Mouse (Mus musculus) natural killer cell, adult 2 months (primary cell): ENCODE measurements around the gene Aldh1l1.

Experiments
- DNase-seq, 2 experiments: peaks; one replicate each; pipeline ENCODE4 v3.0.0; 2022; ENCODE audit warnings: low spot score in 2 of 2

Gene Aldh1l1

GRCm38 (mm10) chr6:90472079-90472478, 14.1 kb upstream of the Aldh1l1 start:
- no peak for DNase-seq

DNA sequence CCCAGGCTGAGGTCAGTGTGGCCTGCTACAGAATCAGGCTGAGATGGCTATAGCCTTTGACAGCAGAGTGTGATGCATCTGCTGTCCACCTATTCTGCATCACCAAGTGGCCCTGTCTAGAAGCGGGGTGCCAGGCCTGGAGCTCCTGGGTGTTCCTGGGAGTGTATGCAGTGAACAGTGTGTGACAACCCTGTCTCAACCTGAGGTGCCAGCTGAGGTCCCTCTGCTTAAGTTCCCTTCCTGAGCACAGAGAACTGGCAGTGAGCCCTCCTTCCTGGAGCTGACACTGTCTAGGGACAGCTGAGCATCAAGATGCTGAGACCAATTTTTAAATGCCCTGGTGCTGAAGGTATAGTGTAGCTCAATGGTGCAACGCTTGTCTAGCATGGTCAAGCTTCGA, 13.5 kb upstream of the Aldh1l1 start:
- no peak for DNase-seq

- no peak for DNase-seq
Observed at GRCm38 (mm10) chr6:90473630-90474360, 12.4 kb upstream of the Aldh1l1 start.

DNA sequence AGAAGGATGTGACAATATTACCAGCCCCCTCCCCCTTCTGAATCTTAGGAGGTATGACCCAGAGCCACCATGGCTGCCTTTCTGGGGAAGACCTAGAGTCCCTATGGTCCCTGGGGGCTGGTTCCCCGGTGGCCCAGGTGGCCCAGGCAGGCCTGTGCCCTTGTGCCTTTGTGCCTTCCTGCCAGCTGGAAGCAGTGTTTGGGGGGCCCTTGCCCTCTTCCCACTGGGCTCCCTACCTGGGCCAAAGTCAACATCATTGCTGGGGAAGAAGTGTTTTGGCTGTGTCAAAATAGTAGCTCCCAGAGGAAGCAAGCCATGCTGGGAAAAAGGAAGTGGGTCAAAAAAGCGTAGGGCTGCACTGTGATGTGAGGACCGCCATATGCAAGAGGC, 11.9 kb upstream of the Aldh1l1 start:
- DNase-seq: no peak

DNA sequence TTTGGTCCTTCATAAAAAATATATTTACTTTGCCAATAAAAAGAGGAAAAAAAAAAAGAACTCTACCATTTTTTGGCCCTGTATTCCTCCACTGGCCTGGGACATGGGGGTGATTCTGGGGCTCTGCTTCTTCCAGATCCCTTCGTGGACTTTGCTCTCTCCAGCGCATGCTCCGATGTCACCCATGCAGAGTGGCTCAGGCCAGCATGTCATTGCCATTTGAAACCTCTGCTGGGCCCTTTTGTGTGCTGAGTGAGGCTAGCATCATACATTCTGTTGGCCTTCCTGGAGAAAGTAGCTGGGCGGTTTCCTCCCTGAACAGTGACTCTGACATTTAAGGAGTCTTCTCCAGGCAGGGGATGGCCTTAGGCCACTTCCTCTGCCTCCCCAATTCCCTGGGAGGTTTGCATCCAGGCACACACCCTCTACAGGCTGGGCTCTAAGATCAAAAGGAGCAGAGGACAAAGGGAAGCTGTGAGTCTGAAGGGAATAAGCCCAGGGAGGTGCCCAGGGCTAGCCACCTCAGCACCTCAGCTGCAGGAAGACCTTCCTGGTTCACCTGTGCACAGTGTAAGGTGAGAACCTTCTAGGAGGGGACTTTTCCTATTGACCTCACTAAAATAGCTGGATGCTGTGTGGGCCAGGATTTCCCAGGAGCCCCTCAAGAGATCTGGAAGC, 10.9 kb upstream of the Aldh1l1 start:
- DNase-seq: no peak

DNA sequence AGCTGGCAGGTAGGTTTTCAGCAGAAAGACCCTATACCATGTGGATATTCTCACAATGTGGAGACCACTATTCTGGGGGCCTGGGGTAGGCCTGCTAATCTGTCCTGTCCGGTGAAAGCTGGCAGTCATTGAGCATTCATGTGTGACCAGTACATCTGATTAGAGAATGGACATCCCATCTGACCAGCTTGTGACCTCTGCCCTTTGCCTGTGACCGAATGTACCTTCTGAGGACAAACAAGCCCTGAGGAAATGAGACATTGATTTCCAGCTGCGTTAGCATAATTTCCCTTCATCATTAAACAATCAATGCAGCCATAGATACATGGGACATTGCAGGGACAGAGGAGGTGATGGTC, 10.4 kb upstream of the Aldh1l1 start:
- no peak for DNase-seq

GRCm38 (mm10) chr6:90476941-90477518, 9.2 kb upstream of the Aldh1l1 start:
- no peak for DNase-seq

DNA sequence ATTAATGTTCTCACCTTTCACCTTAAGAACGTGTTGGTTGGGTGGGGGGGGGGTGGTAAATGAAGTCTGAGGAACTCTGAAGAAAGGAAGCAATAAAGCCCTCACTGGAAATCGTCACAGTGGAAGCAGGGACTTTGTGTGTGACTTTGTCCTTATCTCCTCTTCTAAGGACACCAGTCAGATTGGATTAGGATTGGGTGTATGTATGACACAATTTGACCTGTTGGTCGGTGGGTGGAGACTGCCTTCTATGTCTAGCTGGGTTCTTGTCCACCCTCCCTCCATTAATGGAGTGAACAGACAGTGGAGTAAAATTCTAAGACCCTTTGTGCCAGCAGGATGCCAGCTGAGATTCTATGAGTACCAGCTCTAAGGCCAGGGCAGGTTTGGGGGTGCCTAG, 2.0 kb upstream of the Aldh1l1 start:
- DNase-seq: no peak

DNA sequence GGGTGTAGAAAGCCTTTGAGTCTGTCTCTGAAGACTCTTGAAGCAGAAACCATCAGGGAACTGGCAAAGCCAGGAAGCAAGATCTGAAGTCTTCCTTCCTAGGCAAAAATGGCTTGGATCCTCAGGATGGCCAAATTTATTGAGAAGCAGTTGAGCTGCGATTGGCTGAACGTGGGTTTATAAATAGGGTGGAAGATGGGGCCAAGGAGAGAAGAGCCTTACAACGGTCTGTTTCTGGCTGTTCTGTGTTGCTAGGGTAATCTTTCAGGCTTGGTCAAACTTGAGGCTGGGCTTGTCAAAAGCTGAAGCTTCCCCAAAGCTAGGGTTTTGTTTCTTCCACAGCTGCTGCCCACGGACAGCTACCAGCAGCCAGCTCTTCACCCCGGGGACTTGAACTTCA, 1.4 kb upstream of the Aldh1l1 start:
- no peak for DNase-seq

DNA sequence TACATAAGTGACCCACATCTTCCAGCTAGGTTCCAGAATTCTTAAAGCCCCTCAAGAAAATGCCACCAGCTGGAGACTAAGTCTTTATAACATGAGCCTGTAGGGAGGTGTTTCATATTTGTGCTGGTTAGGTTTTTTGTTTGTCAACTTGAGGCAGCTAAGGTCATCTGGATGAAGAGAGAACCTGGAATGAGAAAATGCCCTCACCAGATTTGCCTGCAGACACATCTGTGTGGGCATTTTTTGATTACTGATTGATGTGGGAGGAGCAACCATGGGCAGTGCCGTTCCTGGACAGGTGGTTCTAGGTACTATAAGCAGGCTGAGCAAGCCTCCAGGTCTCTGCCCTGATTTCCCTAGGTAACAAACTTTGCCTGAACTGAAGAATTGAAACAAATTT, 1.3 kb downstream of the Aldh1l1 start:
- no peak for DNase-seq

DNA sequence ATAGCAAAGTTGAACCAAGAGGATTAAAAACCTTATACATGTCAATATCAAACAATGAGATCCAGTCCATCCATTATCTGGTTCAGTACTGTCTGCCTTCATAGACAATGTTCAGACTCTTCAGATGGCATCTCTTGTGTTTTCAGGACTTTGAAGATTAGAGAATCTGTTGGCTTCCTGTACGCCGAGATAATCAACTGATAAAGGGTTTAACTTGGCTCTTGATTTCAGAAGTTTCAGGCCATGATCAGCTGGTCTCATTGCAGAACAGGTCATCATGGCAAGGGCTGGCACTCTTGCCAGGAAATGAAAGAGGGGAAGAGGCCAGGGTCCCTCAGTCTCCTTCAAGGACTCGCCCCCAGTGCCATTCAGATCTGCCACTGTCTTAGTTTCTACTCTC, 3.3 kb downstream of the Aldh1l1 start:
- no peak for DNase-seq

DNA sequence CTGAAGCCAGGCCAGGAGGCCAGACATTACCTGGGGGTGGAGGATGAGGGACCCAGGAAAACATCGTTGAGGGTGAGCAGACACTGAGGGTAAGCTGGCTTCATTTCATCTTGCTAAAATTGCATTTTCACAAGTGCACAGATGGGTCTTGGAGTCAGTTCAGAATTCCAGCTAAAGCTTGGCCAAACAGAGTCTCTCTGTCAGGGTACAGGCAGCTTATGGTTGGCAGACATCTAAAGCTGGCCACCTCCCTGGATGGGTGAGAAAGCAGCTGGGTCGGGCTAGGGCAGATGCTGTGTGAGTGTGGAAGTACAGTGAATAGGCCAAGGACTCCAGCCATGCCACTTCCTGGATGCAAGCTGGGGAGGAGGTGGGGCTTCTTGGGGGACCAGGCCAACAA, 4.7 kb downstream of the Aldh1l1 start:
- DNase-seq: no peak

GRCm38 (mm10) chr6:90491956-90492744, 5.9 kb downstream of the Aldh1l1 start:
- DNase-seq: no peak

GRCm38 (mm10) chr6:90494155-90494554, 7.9 kb downstream of the Aldh1l1 start:
- DNase-seq: no peak

DNA sequence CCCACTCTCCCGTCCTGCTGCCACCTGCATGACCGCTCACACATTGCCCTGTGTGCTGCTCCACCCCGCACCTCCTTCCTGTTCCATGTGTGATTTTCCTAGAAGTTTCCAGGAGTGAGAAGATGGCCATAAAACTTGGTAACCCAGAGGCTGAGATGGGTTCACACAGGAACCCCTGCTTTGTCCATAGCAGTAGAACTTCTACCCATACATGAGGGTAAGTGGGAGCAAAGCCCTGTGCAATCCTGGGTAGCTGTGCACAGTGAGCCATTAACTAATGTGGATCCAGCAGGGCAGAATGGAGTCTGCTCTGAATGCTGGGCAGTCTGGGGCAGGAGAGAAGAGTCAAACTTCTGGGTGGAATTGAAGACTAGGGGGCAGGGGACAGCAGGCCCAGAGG, 8.3 kb downstream of the Aldh1l1 start:
- DNase-seq: no peak

- no peak for DNase-seq
Observed at GRCm38 (mm10) chr6:90495282-90495912, 9.2 kb downstream of the Aldh1l1 start.

DNA sequence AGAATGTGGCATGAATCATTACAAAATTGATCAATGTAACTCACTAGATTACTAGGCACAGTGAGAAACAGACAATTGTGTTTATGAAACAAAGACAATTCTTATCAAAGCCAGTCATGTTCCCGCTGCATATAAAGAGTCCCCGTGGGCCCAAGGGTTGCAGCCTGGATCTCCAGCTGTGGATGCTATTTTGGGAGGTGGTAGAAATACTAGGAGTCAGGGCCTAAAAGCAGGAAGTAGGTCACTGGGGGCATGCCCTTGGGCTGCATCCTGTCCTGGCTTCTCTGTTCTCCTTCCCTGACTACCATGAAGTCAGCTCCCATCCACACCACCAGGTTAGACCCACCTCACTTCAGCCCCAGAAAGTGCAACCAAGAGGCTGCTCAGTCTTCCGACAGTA, 10.0 kb downstream of the Aldh1l1 start:
- no peak for DNase-seq

- DNase-seq: no peak
Observed at GRCm38 (mm10) chr6:90499509-90499908, 13.3 kb downstream of the Aldh1l1 start.

GRCm38 (mm10) chr6:90501222-90501940, 15.2 kb downstream of the Aldh1l1 start:
- DNase-seq: no peak

DNA sequence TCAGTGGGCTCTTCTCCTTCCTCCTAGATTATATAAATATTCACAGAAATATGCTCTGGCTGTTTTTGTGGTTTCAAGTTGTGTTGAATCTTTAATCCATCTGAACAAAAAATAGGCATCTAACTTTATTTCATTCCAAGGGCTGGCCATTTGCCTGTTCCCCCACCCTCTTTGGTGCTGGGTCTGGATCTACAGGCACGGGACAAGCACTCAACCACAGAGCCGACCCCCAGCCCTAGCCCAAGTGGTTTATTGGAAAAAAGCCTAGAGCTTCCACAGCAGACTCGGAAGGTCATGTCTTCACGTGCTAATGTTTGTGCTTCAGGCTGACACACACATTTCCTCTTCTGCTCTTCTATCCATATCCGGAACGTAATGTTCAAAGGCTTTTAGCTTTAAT, 19.7 kb downstream of the Aldh1l1 start:
- DNase-seq: no peak

DNA sequence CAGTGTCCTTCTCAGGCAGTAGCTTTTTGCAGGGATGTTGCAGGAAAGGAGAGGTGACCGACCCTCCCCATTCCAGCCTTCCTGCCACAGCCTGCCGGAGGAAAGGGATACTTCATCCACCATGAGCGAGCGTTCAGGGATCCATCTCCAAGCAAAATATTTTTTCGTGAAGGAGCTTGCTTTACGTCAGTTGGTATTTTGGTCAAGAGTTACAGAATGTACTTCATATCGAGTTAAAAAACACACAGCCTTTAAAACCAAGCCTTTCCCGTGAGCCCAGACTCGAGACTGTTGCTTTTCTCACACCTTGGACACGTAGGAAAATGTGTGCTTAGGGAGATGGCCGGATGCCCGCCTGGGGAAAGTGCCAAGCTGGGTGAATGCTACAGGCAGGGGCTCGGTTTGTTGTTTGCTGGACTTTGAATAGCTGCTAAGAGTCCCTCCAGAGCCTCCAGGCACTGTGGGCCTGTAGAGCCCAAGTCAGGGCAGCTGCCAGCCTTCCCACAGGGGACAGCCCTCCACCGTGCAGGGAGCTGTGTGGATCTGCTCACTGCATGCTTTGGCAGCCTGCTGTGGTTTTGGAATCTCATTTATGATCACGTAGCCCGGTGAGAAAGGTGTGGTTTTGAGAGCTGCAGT, 20.6 kb downstream of the Aldh1l1 start:
- no peak for DNase-seq
